Mouse (Mus musculus) hindlimb bud, embryonic 11.5 days (tissue): ENCODE data around the gene Cyb5r1.
A peak's percentile ranks its signal among the peaks of the same experiment; 100 is the strongest.
"Not testable (repeated sequence)": the region's sequence is repeated elsewhere in the genome, so short reads cannot be mapped to it uniquely, and the experiment has no call there.

ENCODE experiments used
- DNase-seq: peaks from one replicate; pipeline ENCODE4 v3.0.0-alpha.2; 2012; ENCODE audit warnings: low read depth, low spot score; ENCODE audit errors: extremely low spot score

Gene Cyb5r1

GRCm38 (mm10) chr1:134414038-134414437, 8.7 kb downstream of the Cyb5r1 start:
- DNase-seq = no peak

- no peak for DNase-seq
These were observed 9.3 kb downstream of the Cyb5r1 start for GRCm38 (mm10) chr1:134414501-134415167.

- DNase-seq = peak; percentile 77
These were observed 9.9 kb downstream of the Cyb5r1 start, which contains the start of gene Adipor1 for GRCm38 (mm10) chr1:134415168-134415831. Gene Adipor1, plus strand, starts transcription at chr1:134415378.

GRCm38 (mm10) chr1:134418414-134418975, 13.1 kb downstream of the Cyb5r1 start:
- DNase-seq = no peak

- no peak for DNase-seq
These were observed 13.8 kb downstream of the Cyb5r1 start for GRCm38 (mm10) chr1:134419176-134419575.

GRCm38 (mm10) chr1:134419751-134420458, 14.5 kb downstream of the Cyb5r1 start:
- DNase-seq = no peak

GRCm38 (mm10) chr1:134423911-134424310, 18.6 kb downstream of the Cyb5r1 start:
- no peak for DNase-seq

GRCm38 (mm10) chr1:134426289-134426688, 20.9 kb downstream of the Cyb5r1 start:
- DNase-seq = no peak

- no peak for DNase-seq
These were observed 27.6 kb downstream of the Cyb5r1 start for GRCm38 (mm10) chr1:134433002-134433401.

GRCm38 (mm10) chr1:134433473-134433872, 28.1 kb downstream of the Cyb5r1 start:
- no peak for DNase-seq

GRCm38 (mm10) chr1:134435414-134435813, 30.1 kb downstream of the Cyb5r1 start:
- DNase-seq = no peak

GRCm38 (mm10) chr1:134440437-134440836, 35.1 kb downstream of the Cyb5r1 start:
- no peak for DNase-seq

- not testable (repeated sequence) for DNase-seq
These were observed 36.4 kb downstream of the Cyb5r1 start for GRCm38 (mm10) chr1:134441737-134442136.

- no peak for DNase-seq
These were observed 37.0 kb downstream of the Cyb5r1 start for GRCm38 (mm10) chr1:134442394-134442793.

- not testable (repeated sequence) for DNase-seq
These were observed 37.9 kb downstream of the Cyb5r1 start for GRCm38 (mm10) chr1:134443288-134443687.

- DNase-seq = no peak
These were observed 40.1 kb downstream of the Cyb5r1 start for GRCm38 (mm10) chr1:134445418-134445817.

- not testable (repeated sequence) for DNase-seq
These were observed 43.2 kb downstream of the Cyb5r1 start for GRCm38 (mm10) chr1:134448537-134448936.

- DNase-seq = no peak
These were observed 44.8 kb downstream of the Cyb5r1 start for GRCm38 (mm10) chr1:134450201-134450600.

GRCm38 (mm10) chr1:134450986-134451385, 45.6 kb downstream of the Cyb5r1 start:
- no peak for DNase-seq

- DNase-seq = peak; percentile 67
These were observed 49.8 kb downstream of the Cyb5r1 start, which contains the start of gene Klhl12 for GRCm38 (mm10) chr1:134454904-134455824. Gene Klhl12, plus strand, starts transcription at chr1:134455531.
